Mouse (Mus musculus) lung, postnatal 14 days (tissue): ENCODE data around the gene Fubp1.

ENCODE experiments used
- DNase-seq: peaks from one replicate; pipeline ENCODE4 v3.0.0; 2021

The Fubp1 gene

GRCm38 (mm10) chr3:152284306-152284705 is 74.1 kb downstream of the Fubp1 start:
- no peak for DNase-seq

- no peak for DNase-seq
Observed at GRCm38 (mm10) chr3:152284759-152285158, 74.5 kb downstream of the Fubp1 start.
